Mouse (Mus musculus): ENCODE data around the gene Grid1. TPM values are rescaled to one million over a fixed set of nuclear protein-coding genes. Genes with fewer than 3 reads are reported as not detected.

Grid1 gene
- polyA plus RNA-seq, 1 experiment from 2014 or later = 6.2 TPM

- ATAC-seq = no peak
- WGBS = 80% methylated on average over 3 of the region's 3 CpGs
These were observed 734.4 kb downstream of the Grid1 start for GRCm38 (mm10) chr14:35554288-35554687.

GRCm38 (mm10) chr14:35561244-35561893, 741.5 kb downstream of the Grid1 start:
- WGBS = 95% methylated on average over 3 of the region's 3 CpGs
- no peaks in the 10 kb centered on the region for H3K36me3 ChIP-seq (ENCODE audit: control insufficient read depth, insufficient read depth, low read length)
- no peaks in the 10 kb centered on the region for H3K4me1 ChIP-seq (ENCODE audit: control insufficient read depth, insufficient read depth, low read length)
- no peaks in the 10 kb centered on the region for H3K9me3 ChIP-seq (replicated peaks; ENCODE audit: control insufficient read depth, low read length, poor library complexity, severe bottlenecking)
- H3K27me3 ChIP-seq (ENCODE audit: control insufficient read depth, insufficient read depth, low read depth, low read length) = no peaks in the 10 kb centered on the region
- no peak overlapping the region for H3K27ac ChIP-seq (ENCODE audit: low read length)
- H3K4me3 ChIP-seq (ENCODE audit: low read depth, low read length) = no peak overlapping the region
- no peak overlapping the region for H3K4me2 ChIP-seq (ENCODE audit: low read length)
- H3K9ac ChIP-seq (ENCODE audit: low read depth, low read length) = no peak overlapping the region
- no peak for ATAC-seq

More at GRCm38 (mm10) chr14:35554288-35554687, 734.4 kb downstream of the Grid1 start:
- Histone ChIP-seq H3K4me2 (ENCODE audit: low read length) (no peak overlapping the region), H3K4me1 (ENCODE audit: control insufficient read depth, insufficient read depth, low read length) (no peaks in the 10 kb centered on the region; the same call in 1 of the 2 replicates), H3K27ac (ENCODE audit: low read length) (no peak overlapping the region), H3K27me3 (ENCODE audit: control insufficient read depth, insufficient read depth, low read depth, low read length) (no peaks in the 10 kb centered on the region), H3K36me3 (ENCODE audit: control insufficient read depth, insufficient read depth, low read length) (no peaks in the 10 kb centered on the region), H3K9ac (ENCODE audit: low read depth, low read length) (no peak overlapping the region), H3K9me3 (replicated peaks; ENCODE audit: control insufficient read depth, low read length, poor library complexity, severe bottlenecking) (no peaks in the 10 kb centered on the region), H3K4me3 (ENCODE audit: low read depth, low read length) (no peak overlapping the region)

- H3K4me3 ChIP-seq (ENCODE audit: low read depth, low read length) = no peak overlapping the region
- H3K27ac ChIP-seq (ENCODE audit: low read length) = no peak overlapping the region
- H3K36me3 ChIP-seq (ENCODE audit: control insufficient read depth, insufficient read depth, low read length) = no peaks in the 10 kb centered on the region
- no peak for ATAC-seq
- no peaks in the 10 kb centered on the region for H3K4me1 ChIP-seq (ENCODE audit: control insufficient read depth, insufficient read depth, low read length)
- H3K4me2 ChIP-seq (ENCODE audit: low read length) = no peak overlapping the region
- H3K9me3 ChIP-seq (replicated peaks; ENCODE audit: control insufficient read depth, low read length, poor library complexity, severe bottlenecking) = no peaks in the 10 kb centered on the region
- H3K9ac ChIP-seq (ENCODE audit: low read depth, low read length) = no peak overlapping the region
- 67% methylated on average over 4 of the region's 4 CpGs for WGBS
- no peaks in the 10 kb centered on the region for H3K27me3 ChIP-seq (ENCODE audit: control insufficient read depth, insufficient read depth, low read depth, low read length)
These were observed 753.1 kb downstream of the Grid1 start for GRCm38 (mm10) chr14:35572991-35573502.

- 77% methylated on average over 2 of the region's 2 CpGs for WGBS
- no peak for ATAC-seq
These were observed 754.6 kb downstream of the Grid1 start for GRCm38 (mm10) chr14:35574489-35574888.

GRCm38 (mm10) chr14:35575285-35575684, 755.4 kb downstream of the Grid1 start:
- Histone ChIP-seq H3K9me3 (replicated peaks; ENCODE audit: control insufficient read depth, low read length, poor library complexity, severe bottlenecking) (no peaks in the 10 kb centered on the region), H3K4me1 (ENCODE audit: control insufficient read depth, insufficient read depth, low read length) (no peaks in the 10 kb centered on the region), H3K27ac (ENCODE audit: low read length) (no peak overlapping the region), H3K4me3 (ENCODE audit: low read depth, low read length) (no peak overlapping the region), H3K4me2 (ENCODE audit: low read length) (no peak overlapping the region), H3K9ac (ENCODE audit: low read depth, low read length) (no peak overlapping the region), H3K27me3 (ENCODE audit: control insufficient read depth, insufficient read depth, low read depth, low read length) (no peaks in the 10 kb centered on the region), H3K36me3 (ENCODE audit: control insufficient read depth, insufficient read depth, low read length) (no peaks in the 10 kb centered on the region)
- WGBS = 34% methylated on average over 6 of the region's 6 CpGs
- ATAC-seq = no peak

More at GRCm38 (mm10) chr14:35574489-35574888, 754.6 kb downstream of the Grid1 start:
- Histone ChIP-seq H3K4me1 (ENCODE audit: control insufficient read depth, insufficient read depth, low read length) (no peaks in the 10 kb centered on the region), H3K4me2 (ENCODE audit: low read length) (no peak overlapping the region), H3K27me3 (ENCODE audit: control insufficient read depth, insufficient read depth, low read depth, low read length) (no peaks in the 10 kb centered on the region), H3K27ac (ENCODE audit: low read length) (no peak overlapping the region), H3K36me3 (ENCODE audit: control insufficient read depth, insufficient read depth, low read length) (no peaks in the 10 kb centered on the region), H3K9ac (ENCODE audit: low read depth, low read length) (no peak overlapping the region), H3K9me3 (replicated peaks; ENCODE audit: control insufficient read depth, low read length, poor library complexity, severe bottlenecking) (no peaks in the 10 kb centered on the region), H3K4me3 (ENCODE audit: low read depth, low read length) (no peak overlapping the region)

- no peak overlapping the region for H3K9ac ChIP-seq (ENCODE audit: low read depth, low read length)
- H3K27me3 ChIP-seq (ENCODE audit: control insufficient read depth, insufficient read depth, low read depth, low read length) = no peaks in the 10 kb centered on the region
- H3K4me3 ChIP-seq (ENCODE audit: low read depth, low read length) = no peak overlapping the region
- peaks cover 3% of the 10 kb centered on the region; the same call in 1 of the 2 replicates for H3K9me3 ChIP-seq (replicated peaks; ENCODE audit: control insufficient read depth, low read length, poor library complexity, severe bottlenecking)
- no peaks in the 10 kb centered on the region; the same call in 1 of the 2 replicates for H3K36me3 ChIP-seq (ENCODE audit: control insufficient read depth, insufficient read depth, low read length)
- WGBS = 92% methylated on average over 5 of the region's 5 CpGs
- no peak overlapping the region for H3K4me2 ChIP-seq (ENCODE audit: low read length)
- no peaks in the 10 kb centered on the region for H3K4me1 ChIP-seq (ENCODE audit: control insufficient read depth, insufficient read depth, low read length)
- no peak for ATAC-seq
- H3K27ac ChIP-seq (ENCODE audit: low read length) = no peak overlapping the region
These were observed 805.8 kb downstream of the Grid1 start for GRCm38 (mm10) chr14:35625749-35626148.

MicroRNAs within 50 kb of the gene (microRNA counts, 519-probe panel; counts per million panel counts)
- 1,911 counts per million, percentile 42 among the panel's probes with 10 or more counts for microRNA mmu-miR-346

Small RNAs within 50 kb of the gene (microRNA-seq; reads per million reads assigned to microRNA genes)
- 209 reads per million, percentile 61 among the genes with 10 or more reads in this experiment for gene Mir346

Other genes with a start within 250 kb of the Grid1 start
- 0.71 and 0.99 TPM in 2 replicates for gene Ldb3, start 231.4 kb upstream of the Grid1 start, polyA plus RNA-seq (2015; fragmentation: Nextera tagmentation; extraction: Ambion mirVana)
- not detected in 2 replicates for gene Opn4, start 220.0 kb upstream of the Grid1 start, polyA plus RNA-seq (2015; fragmentation: Nextera tagmentation; extraction: Ambion mirVana)
- gene Wapl, start 146.2 kb upstream of the Grid1 start, polyA plus RNA-seq (2015; fragmentation: Nextera tagmentation; extraction: Ambion mirVana) = 10.8 and 12.6 TPM in 2 replicates

Measured in midbrain, embryonic 16.5 days (tissue).